Mouse (Mus musculus) ES-E14 (cell line): ENCODE measurements around the gene Gmppa. TPM values are rescaled to one million over a fixed set of nuclear protein-coding genes. Genes with fewer than 3 reads are reported as not detected.

Experiments
- DNase-seq: peaks from one replicate; pipeline ENCODE4 v3.0.0-alpha.2; 2013; ENCODE audit warnings: low read depth, low spot score
- H3K27ac ChIP-seq: 2 replicates; pipeline ENCODE4 v1.5.1; 2012; ENCODE audit warnings: low read depth, mild to moderate bottlenecking, low read length, moderate library complexity, mixed read lengths; ENCODE audit not compliant: poor library complexity, insufficient read depth, severe bottlenecking
- H3K36me3 ChIP-seq: 2 replicates; pipeline ENCODE4 v1.6.1; 2012; ENCODE audit warnings: mild to moderate bottlenecking, low read length, moderate library complexity, mixed read lengths; ENCODE audit not compliant: control insufficient read depth, poor library complexity, insufficient read depth, severe bottlenecking
- H3K4me1 ChIP-seq, 2 experiments: fragments of 150-350 bp in 1 of 2; sonication (generic) in 1 of 2; 2 replicates each; pipeline ENCODE4 v1.6.1; 2012; ENCODE audit warnings: low read length in 2 of 2, mild to moderate bottlenecking in 1 of 2, mixed read lengths in 1 of 2; ENCODE audit not compliant: control insufficient read depth in 2 of 2, insufficient read depth in 2 of 2, poor library complexity in 1 of 2
- H3K4me3 ChIP-seq, 2 experiments: fragments of 150-350 bp in 1 of 2; sonication (generic) in 1 of 2; 2 replicates each; pipeline ENCODE4 v1.5.1; 2012; ENCODE audit warnings: low read length in 2 of 2, low read depth in 1 of 2, mild to moderate bottlenecking in 1 of 2, mixed read lengths in 1 of 2; ENCODE audit not compliant: insufficient read depth in 1 of 2, poor library complexity in 1 of 2, severe bottlenecking in 1 of 2
- H3K9ac ChIP-seq: 2 replicates; pipeline ENCODE4 v1.6.1; 2012; ENCODE audit warnings: low read depth, mild to moderate bottlenecking, low read length, mixed read lengths; ENCODE audit not compliant: poor library complexity, insufficient read depth, severe bottlenecking
- H3K9me3 ChIP-seq: fragments of 150-350 bp; sonication (generic); 2 replicates; pipeline ENCODE4 v1.6.1; 2012; ENCODE audit warnings: low read depth, mild to moderate bottlenecking, low read length; ENCODE audit not compliant: control insufficient read depth, insufficient read depth
- CHD2 ChIP-seq: IDR thresholded peaks from 2 replicates; pipeline ENCODE4 v1.6.1; 2014; ENCODE audit warnings: mild to moderate bottlenecking, low read depth, low read length, inconsistent platforms
- HCFC1 ChIP-seq: IDR thresholded peaks from 2 replicates; pipeline ENCODE4 v1.6.1; 2012; ENCODE audit warnings: low read length, inconsistent platforms, borderline replicate concordance; ENCODE audit not compliant: insufficient read depth
- MAFK ChIP-seq: IDR thresholded peaks from 2 replicates; pipeline ENCODE4 v1.6.1; 2014; ENCODE audit warnings: mild to moderate bottlenecking, low read depth, low read length, inconsistent platforms; ENCODE audit not compliant: insufficient read depth
- ZC3H11A ChIP-seq: IDR thresholded peaks from 2 replicates; pipeline ENCODE4 v1.6.1; 2012; ENCODE audit warnings: low read depth, mild to moderate bottlenecking, inconsistent platforms, low read length, borderline replicate concordance
- ZNF384 ChIP-seq: IDR thresholded peaks from 2 replicates; pipeline ENCODE4 v1.6.1; 2012; ENCODE audit warnings: low read depth, low read length, inconsistent platforms
- in situ Hi-C, 2 experiments: fragments of 600-800 bp; cut with MboI; formaldehyde crosslinking; loops; one replicate each; pipeline ENCODE4 v1.15.1; 2025; ENCODE audit warnings: low sequenced_read_pairs in 2 of 2, inconsistent platforms in 1 of 2; ENCODE audit not compliant: unreplicated experiment in 2 of 2
- total RNA-seq: library from RNA; depleted of rRNA; stranded (reverse); fragments of 300-350 nt; gene quantifications from 2 replicates; pipeline ENCODE4 v1.2.3, GENCODE M21; 2012

Gmppa gene
- total RNA-seq, 1 experiment = 40.2 TPM

DNA sequence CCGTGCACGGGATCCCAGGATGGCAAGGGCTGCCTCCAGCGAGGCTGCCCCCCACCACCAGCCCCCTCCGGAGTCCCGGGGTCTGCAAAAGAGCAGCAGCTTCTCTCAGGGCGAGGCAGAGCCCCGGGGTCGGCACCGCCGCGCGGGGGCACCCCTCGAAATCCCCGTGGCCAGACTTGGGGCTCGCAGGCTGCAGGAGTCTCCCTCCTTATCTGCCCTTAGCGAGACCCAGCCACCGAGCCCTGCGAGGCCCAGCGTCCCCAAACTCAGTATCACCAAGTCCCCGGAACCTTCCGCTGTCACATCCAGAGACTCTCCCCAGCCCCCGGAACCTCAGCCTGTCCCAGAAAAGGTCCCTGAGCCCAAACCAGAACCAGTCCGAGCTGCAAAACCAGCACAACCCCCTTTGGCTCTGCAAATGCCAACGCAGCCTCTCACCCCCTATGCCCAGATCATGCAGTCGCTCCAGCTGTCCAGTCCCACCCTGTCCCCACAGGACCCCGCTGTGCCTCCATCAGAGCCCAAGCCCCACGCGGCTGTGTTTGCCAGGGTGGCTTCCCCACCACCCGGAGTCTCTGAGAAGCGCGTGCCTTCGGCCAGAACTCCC, 13.4 kb upstream of the Gmppa start:
- DNase-seq = no peak
- no peak overlapping the region for H3K27ac ChIP-seq
- in situ Hi-C loops = no loop called here
- H3K4me1 ChIP-seq = peaks cover 2 to 4% of the 10 kb centered on the region in 2 experiments; a peak in 1 of 4 replicates
- TF ChIP-seq HCFC1 (no peak), MAFK (no peak), ZC3H11A (no peak), ZNF384 (no peak), CHD2 (no peak)
- peak overlapping the region; percentile 37 to 57; a peak in 3 of 4 replicates for H3K4me3 ChIP-seq
- no peaks in the 10 kb centered on the region for H3K36me3 ChIP-seq
- H3K9me3 ChIP-seq = no peaks in the 10 kb centered on the region
- no peak overlapping the region for H3K9ac ChIP-seq

DNA sequence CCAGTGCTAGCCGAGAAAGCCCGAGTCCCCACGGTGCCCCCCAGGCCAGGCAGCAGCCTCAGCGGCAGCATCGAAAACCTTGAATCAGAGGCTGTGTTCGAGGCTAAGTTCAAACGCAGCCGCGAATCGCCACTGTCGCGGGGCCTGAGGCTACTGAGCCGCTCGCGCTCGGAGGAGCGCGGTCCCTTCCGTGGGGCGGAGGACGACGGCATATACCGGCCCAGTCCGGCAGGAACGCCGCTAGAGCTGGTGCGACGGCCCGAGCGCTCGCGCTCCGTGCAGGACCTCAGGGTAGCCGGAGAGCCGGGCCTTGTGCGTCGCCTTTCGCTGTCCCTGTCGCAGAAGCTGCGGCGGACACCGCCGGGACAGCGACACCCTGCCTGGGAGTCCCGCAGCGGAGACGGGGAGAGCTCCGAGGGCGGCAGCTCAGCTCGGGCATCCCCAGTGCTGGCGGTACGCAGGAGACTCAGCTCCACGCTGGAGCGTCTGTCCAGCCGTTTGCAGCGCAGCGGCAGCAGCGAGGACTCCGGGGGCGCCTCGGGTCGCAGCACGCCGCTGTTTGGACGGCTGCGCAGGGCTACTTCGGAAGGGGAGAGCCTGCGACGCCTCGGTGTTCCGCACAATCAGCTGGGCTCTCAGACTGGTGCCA, 12.8 kb upstream of the Gmppa start:
- H3K27ac ChIP-seq = no peak overlapping the region
- H3K9ac ChIP-seq = 0 out of 2 replicates have a peak overlapping the region, but pooled peaks have one; percentile 6
- H3K4me3 ChIP-seq = peak overlapping the region; percentile 37 to 57; a peak in 3 of 4 replicates
- H3K9me3 ChIP-seq = no peaks in the 10 kb centered on the region
- in situ Hi-C loops = no loop called here
- peaks cover 2 to 9% of the 10 kb centered on the region in 2 experiments; a peak in 1 of 4 replicates for H3K4me1 ChIP-seq
- H3K36me3 ChIP-seq = no peaks in the 10 kb centered on the region
- no peak for DNase-seq
- no peak for TF ChIP-seq CHD2
- TF ChIP-seq ZNF384 = no peak
- TF ChIP-seq MAFK = no peak
- no peak for TF ChIP-seq HCFC1

DNA sequence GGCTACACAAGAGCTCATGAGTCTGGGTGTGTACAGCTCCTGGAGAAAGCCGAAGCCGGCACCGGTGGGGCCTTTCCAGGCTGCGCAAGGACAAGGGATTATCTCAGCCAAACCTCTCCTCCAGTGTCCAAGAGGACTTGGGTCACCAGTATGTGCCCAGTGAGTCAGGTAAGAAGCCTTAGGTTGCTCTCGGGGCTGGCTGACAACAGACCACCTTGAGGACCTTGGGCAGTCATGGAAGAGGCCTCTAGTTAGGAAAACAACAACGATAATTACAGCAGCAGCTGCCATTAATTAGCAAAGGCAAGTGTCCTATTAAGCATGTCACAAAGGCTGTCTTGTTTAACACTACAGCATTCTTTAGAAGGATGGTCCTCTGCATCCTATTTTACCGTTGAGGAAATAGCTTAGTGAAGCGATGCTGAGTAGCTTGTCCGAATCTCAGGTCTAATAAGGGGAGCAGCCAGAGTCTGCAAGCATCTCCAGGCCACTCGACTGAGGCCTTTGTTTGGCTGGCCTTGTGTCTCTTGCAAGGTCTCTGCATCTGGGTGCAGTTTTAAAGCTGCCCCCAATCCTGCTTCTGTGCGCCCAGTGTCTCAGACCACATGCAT, 11.8 kb upstream of the Gmppa start:
- Histone ChIP-seq H3K4me3 (no peak overlapping the region), H3K36me3 (no peaks in the 10 kb centered on the region), H3K4me1 (peaks cover 2 to 10% of the 10 kb centered on the region in 2 experiments; a peak in 1 of 4 replicates), H3K9ac (no peak overlapping the region), H3K27ac (no peak overlapping the region), H3K9me3 (no peaks in the 10 kb centered on the region)
- TF ChIP-seq MAFK (no peak), ZC3H11A (no peak), ZNF384 (no peak), HCFC1 (no peak), CHD2 (no peak)
- no peak for DNase-seq
- in situ Hi-C loops = no loop called here

DNA sequence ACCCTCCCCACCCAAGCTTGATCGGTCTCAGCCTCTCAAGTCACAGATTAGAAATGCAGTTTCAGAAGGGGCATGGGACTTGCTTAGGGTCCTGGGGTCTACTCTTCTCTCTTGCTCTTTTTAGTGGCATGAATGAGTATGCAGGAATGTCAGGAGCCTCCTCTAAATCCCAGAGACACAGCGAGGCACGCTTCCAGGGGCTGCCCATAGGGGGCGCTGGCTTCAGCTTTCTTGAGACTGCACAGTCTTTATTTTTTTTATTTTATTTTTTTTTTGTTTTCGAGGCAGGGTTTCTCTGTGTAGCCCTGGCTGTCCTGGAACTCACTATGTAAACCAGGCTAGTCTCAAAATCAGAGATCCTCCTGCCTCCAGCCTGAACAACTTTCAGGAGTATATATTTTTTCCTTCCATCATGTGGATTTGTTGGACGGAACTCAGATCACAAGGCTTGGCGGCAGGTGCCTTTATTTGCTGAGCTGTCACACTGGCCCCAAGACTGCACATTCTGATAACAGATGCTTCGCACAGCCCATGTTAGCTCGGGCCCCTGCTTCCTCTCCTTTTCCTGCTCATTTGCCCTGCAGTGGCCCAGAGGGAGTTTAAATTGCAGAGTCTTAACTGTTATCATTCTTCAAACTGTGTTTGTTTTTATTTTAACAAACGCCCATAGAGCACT, 9.8 kb upstream of the Gmppa start:
- Histone ChIP-seq H3K4me3 (no peak overlapping the region), H3K27ac (no peak overlapping the region), H3K36me3 (no peaks in the 10 kb centered on the region), H3K9ac (no peak overlapping the region), H3K9me3 (no peaks in the 10 kb centered on the region), H3K4me1 (peaks cover 2 to 13% of the 10 kb centered on the region in 2 experiments; a peak in 1 of 4 replicates)
- DNase-seq = peak; percentile 82
- TF ChIP-seq ZC3H11A (no peak), ZNF384 (0 out of 2 replicates have a peak, but pooled peaks have one; percentile 33)
- in situ Hi-C loops = no loop called here
